Mouse (Mus musculus): ENCODE measurements around the gene Uqcc2. TPM values are rescaled to one million over a fixed set of nuclear protein-coding genes. Genes with fewer than 3 reads are reported as not detected.
A peak's percentile ranks its signal among the peaks of the same experiment; 100 is the strongest.

The Uqcc2 gene
- total and polyA plus RNA-seq, 3 experiments = 126 to 240 (median 198) TPM

DNA sequence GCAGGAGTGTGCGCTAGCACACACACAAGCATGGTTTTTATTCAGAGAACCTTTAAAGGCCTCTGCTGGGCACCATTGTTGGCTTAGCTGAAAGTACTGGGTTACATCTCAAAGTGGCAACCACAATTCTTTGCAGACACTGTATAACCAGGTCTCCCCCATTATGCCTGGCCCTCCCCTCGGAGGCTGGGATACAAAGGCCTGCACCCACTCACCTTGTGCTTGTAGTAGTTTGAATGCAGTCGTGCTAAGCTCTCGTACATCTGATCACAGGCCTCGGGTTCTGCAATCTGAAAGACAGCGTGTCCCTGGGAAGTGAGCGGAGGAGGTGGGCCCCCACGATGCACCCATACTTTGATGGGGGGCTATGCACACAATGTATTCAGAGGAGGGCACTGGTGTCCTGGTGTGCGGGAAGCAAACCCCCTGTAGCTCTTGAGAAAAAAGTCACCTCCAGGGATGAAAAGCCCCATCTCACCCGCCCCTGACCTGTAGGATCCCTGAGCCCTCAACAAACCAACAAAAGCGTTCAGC is 8.0 kb downstream of the Uqcc2 start:
- no peaks in the 10 kb centered on the region for H3K9me3 ChIP-seq (replicated peaks; ENCODE audit: low read length)
- no peaks in the 10 kb centered on the region for H3K27me3 ChIP-seq (replicated peaks)
- peaks cover 5 to 35% of the 10 kb centered on the region in 2 experiments for H3K4me1 ChIP-seq (ENCODE audit: control insufficient read depth in 1 of 2, insufficient read depth in 2 of 2)
- no peaks in the 10 kb centered on the region for H3K79me2 ChIP-seq (replicated peaks; ENCODE audit: control insufficient read depth, extremely low read depth, insufficient read depth, poor library complexity, severe bottlenecking)
- H3K4me2 ChIP-seq (ENCODE audit: insufficient read depth, low read depth, poor library complexity, severe bottlenecking) = no peak overlapping the region
- H3K27ac ChIP-seq (ENCODE audit: insufficient read depth, low read depth) = no peak overlapping the region
- H3K9ac ChIP-seq (ENCODE audit: insufficient read depth, low read depth) = no peak overlapping the region
- in situ Hi-C loops (cut with MboI; ENCODE audit: low pct_ligation_motif_present, low pct_unique_long_range_greater_than_20kb, low sequenced_read_pairs) (no loop called here), dilution Hi-C loops (cut with MboI; ENCODE audit: extremely low pct_ligation_motif_present, extremely low pct_unique_long_range_greater_than_20kb, low sequenced_read_pairs) (no loop called here)
- no peak for TF ChIP-seq EP300 (IDR thresholded peaks at IDR 0.05; ENCODE audit: low read length)
- no peak for TF ChIP-seq MEF2A (IDR thresholded peaks at IDR 0.05; ENCODE audit: borderline replicate concordance, low read depth, low read length)
- no peak for TF ChIP-seq GABPA (IDR thresholded peaks at IDR 0.05; ENCODE audit: insufficient replicate concordance, low read depth, low read length)
- TF ChIP-seq ZC3H11A (IDR thresholded peaks at IDR 0.05; ENCODE audit: low read depth, low read length) = no peak
- TF ChIP-seq ZMIZ1 (IDR thresholded peaks at IDR 0.05; ENCODE audit: low read depth, low read length) = no peak
- no peak for TF ChIP-seq ETS1 (conservative IDR thresholded peaks at IDR 0.05; ENCODE audit: low read depth, low read length)
- no peak for TF ChIP-seq CHD2 (IDR thresholded peaks at IDR 0.05; ENCODE audit: low read length)
- TF ChIP-seq POLR2AphosphoS2 (IDR thresholded peaks at IDR 0.05; ENCODE audit: low read depth, low read length) = no peak
- no peak for TF ChIP-seq MYC (IDR thresholded peaks at IDR 0.05; ENCODE audit: low read depth, low read length)
- no peak for TF ChIP-seq MAFK (IDR thresholded peaks at IDR 0.05; ENCODE audit: insufficient replicate concordance, low read length)
- no peak for TF ChIP-seq NRF1 (IDR thresholded peaks at IDR 0.05; ENCODE audit: low read depth, low read length)
- no peak for TF ChIP-seq KAT2A (IDR thresholded peaks at IDR 0.05; ENCODE audit: insufficient replicate concordance, low read length)
- TF ChIP-seq USF2 (conservative IDR thresholded peaks at IDR 0.05; ENCODE audit: low read depth, low read length) = no peak
- no peak for TF ChIP-seq MAX (IDR thresholded peaks at IDR 0.05; ENCODE audit: low read length)
- TF ChIP-seq E2F4 (IDR thresholded peaks at IDR 0.05; ENCODE audit: insufficient replicate concordance, low read depth, low read length) = no peak
- no peak for TF ChIP-seq CHD1 (IDR thresholded peaks at IDR 0.05; ENCODE audit: low read depth, low read length)
- TF ChIP-seq ZNF384 (IDR thresholded peaks at IDR 0.05; ENCODE audit: low read depth, low read length) = no peak
- no peak for TF ChIP-seq ELF1 (IDR thresholded peaks at IDR 0.05; ENCODE audit: low read depth, low read length)
- DNase-seq (ENCODE audit: extremely low read depth) = no peak
- no peak overlapping the region for H3K4me3 ChIP-seq (replicated peaks in 1 of 3; ENCODE audit: low read depth in 2 of 3, low read length in 2 of 3, poor library complexity in 1 of 3)
- H3K36me3 ChIP-seq (replicated peaks in 1 of 2; ENCODE audit: control insufficient read depth in 1 of 2, insufficient read depth in 1 of 2, low read length in 1 of 2) = peaks cover 45 to 98% of the 10 kb centered on the region in 2 experiments

- in situ Hi-C loops (cut with MboI; ENCODE audit: low pct_ligation_motif_present, low pct_unique_long_range_greater_than_20kb, low sequenced_read_pairs) = no loop called here
These were observed 8.5 kb downstream of the Uqcc2 start for GRCm38 (mm10) chr17:27125185-27125584.

More at GRCm38 (mm10) chr17:27125185-27125584, 8.5 kb downstream of the Uqcc2 start:
- H3K9ac ChIP-seq (ENCODE audit: insufficient read depth, low read depth) = no peak overlapping the region
- H3K4me2 ChIP-seq (ENCODE audit: insufficient read depth, low read depth, poor library complexity, severe bottlenecking) = no peak overlapping the region
- DNase-seq (ENCODE audit: extremely low read depth) = peak; percentile 68
- dilution Hi-C loops (cut with MboI; ENCODE audit: extremely low pct_ligation_motif_present, extremely low pct_unique_long_range_greater_than_20kb, low sequenced_read_pairs) = no loop called here
- no peaks in the 10 kb centered on the region for H3K27me3 ChIP-seq (replicated peaks)
- TF ChIP-seq SMC3 (IDR thresholded peaks at IDR 0.05; ENCODE audit: low read depth, low read length) (peak; percentile 70), CTCF (conservative IDR thresholded peaks at IDR 0.05 in 1 of 2, IDR thresholded peaks at IDR 0.05 in 1 of 2; ENCODE audit: low read depth in 2 of 2, low read length in 2 of 2) (peak; percentile 78 to 83), RAD21 (IDR thresholded peaks at IDR 0.05; ENCODE audit: low read depth, low read length) (peak; percentile 64), MAZ (IDR thresholded peaks at IDR 0.05; ENCODE audit: low read depth, low read length) (no peak)
- H3K36me3 ChIP-seq (replicated peaks in 1 of 2; ENCODE audit: control insufficient read depth in 1 of 2, insufficient read depth in 1 of 2, low read length in 1 of 2) = peaks cover 48 to 98% of the 10 kb centered on the region in 2 experiments
- H3K4me3 ChIP-seq (replicated peaks in 1 of 3; ENCODE audit: low read depth in 2 of 3, low read length in 2 of 3, poor library complexity in 1 of 3) = no peak overlapping the region
- no peaks in the 10 kb centered on the region for H3K79me2 ChIP-seq (replicated peaks; ENCODE audit: control insufficient read depth, extremely low read depth, insufficient read depth, poor library complexity, severe bottlenecking)
- peaks cover 5 to 30% of the 10 kb centered on the region in 2 experiments for H3K4me1 ChIP-seq (ENCODE audit: control insufficient read depth in 1 of 2, insufficient read depth in 2 of 2)
- no peaks in the 10 kb centered on the region for H3K9me3 ChIP-seq (replicated peaks; ENCODE audit: low read length)
- H3K27ac ChIP-seq (ENCODE audit: insufficient read depth, low read depth) = no peak overlapping the region

Data from CH12.LX (cell line).